Mouse (Mus musculus) thymus, postnatal 10 days (tissue): Measurements from ENCODE around the gene Dgkg.

Experiments
- DNase-seq, 2 experiments: peaks; one replicate each; pipeline ENCODE4 v3.0.0; 2021; ENCODE audit warnings: low spot score in 2 of 2

Dgkg gene

DNA sequence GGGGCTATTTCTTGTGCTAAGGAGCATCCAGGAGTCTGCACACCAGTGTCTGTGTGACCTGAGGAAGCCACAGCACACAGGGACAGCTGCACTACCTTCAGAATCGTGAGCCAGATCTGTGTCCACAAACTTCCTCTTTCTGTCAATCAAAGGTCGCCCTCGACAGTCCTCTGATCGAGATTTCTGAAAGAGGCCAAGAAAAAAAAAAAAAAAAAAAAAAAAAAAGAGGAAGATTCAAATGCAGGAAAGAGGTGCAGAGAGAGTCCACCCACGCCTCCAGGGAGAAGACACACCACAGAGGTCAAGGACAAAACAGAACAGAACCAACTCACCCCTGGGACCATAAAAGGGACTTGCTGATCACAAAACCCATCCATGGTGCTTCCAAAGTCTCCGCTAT, 220.9 kb downstream of the Dgkg start:
- no peak for DNase-seq

DNA sequence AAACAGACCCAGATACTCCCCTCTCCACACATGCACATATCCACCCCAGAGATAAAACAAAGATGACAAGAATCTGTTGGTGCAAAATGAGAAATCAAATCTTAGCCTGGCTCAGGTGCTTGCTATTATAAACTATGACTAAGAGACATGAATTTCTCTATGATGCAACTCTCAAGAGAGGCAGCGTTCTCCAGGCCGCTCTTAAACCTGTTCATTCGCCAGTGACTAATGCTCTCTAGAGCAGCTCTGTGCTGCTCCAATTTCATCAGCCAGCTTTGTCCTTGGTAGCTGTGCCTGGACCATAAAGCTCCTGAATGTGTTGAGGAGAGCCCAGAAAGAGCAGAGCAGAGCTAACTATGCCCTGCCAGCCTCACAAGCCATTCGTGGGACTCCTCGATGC, 222.5 kb downstream of the Dgkg start:
- DNase-seq = no peak

DNA sequence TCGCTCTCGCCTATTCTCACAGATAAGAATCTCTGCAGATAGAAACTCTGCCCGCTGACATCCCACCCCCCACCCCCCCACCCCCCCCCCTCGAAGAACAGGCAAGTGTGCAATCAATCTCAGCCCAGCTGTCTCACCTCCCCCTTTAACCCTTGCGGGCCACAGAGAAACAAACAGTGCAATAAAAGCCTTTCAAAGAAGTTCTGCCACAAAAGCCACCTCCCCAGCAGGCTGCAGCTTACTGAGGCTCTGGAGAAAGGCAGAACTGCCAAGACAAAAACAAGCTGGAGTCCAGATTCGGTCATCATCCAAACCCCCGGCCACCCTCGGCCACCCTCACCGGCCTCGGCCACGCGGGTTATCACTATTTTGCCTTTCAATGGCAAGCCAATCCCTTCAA, 223.1 kb downstream of the Dgkg start:
- no peak for DNase-seq

DNA sequence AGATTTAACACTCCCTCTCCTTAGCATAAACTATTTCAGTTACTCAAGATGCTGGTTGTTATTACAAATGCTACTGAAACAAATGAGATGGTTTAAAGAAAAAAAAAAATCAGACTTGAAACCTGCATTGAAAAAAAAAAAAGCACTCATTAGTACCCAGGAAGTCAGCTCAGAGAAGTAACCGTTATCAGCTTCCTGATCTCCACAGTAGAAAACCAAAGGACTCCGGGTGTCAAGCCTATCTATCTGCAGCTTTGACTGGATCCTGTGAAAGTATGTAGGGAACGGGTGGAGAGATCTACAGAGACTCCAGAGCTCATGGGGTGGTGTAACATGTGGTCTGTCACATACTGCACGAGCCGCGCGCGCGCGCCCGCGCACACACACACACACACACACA, 225.2 kb downstream of the Dgkg start:
- no peak for DNase-seq

DNA sequence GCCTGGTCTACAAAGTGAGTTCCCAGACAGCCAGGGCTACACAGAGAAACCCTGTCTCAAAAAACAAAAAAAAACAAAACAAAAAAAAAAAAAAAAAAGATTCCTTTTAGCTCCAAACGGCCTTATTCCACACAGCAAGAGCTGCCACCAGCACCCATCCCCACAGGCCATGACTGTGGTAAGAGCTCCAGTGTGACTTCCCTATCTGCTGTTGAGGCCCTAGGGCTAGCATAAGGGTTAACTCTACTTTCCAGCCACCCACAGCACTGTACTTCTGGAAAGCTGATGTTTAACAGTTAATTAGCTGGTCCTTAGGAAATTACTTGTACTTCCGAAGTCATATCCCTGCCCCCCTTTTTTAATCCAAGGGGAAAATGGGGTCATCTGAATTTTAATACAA, 225.7 kb downstream of the Dgkg start:
- no peak for DNase-seq

DNA sequence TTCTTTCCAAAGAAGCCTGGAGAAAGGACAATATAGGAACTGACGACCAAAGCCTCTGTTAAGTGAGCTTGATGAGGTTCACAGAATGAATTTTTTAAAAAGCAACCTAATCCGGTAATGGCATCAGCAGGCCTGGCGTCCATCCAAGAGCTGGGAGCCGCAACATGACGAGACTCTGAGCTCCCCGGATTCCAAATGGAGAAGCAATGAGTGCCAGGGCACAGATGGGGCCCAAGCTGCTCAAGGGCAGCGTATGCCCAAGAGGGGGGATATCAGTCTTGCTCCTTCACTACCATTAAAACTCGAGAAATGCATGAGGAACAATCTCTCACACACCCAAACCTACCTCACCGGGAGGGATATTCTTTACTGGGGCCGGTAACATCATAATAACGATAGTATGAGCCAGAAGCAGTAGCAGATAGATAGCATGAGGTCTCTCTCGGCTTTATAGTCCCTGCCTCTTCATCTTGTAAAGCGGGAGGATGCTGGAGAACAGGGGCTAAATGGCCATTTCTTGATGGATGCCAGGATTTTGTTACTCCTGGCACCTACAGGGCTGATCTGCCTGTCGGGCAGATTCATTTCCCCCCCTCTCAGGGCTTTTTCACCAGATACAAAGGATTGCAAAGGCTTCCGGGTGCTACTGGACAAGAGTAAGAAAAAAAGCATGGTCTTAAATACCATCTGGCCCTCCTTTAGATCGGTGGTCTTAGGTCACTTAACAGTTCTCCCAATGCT, 226.6 kb downstream of the Dgkg start:
- no peak for DNase-seq

DNA sequence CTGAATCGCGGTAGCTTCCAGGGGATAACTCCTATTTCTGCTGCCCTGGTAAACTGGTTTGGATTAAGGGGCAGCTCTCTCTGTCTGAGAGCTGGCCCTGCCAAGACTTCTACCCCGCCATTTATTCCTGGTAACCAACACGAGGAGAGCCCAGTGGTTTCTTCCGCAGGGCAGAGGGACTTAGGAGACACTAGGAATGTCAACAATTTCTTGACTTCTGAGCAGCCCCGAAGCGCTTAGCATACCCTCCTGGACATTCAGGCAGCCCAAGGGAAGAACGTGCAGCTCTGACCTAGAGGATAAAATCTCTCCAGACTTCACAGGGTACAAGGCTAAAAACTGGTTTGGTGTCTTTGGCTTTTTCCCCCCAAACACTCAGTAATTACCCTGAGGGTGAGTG, 227.6 kb downstream of the Dgkg start:
- no peak for DNase-seq

DNA sequence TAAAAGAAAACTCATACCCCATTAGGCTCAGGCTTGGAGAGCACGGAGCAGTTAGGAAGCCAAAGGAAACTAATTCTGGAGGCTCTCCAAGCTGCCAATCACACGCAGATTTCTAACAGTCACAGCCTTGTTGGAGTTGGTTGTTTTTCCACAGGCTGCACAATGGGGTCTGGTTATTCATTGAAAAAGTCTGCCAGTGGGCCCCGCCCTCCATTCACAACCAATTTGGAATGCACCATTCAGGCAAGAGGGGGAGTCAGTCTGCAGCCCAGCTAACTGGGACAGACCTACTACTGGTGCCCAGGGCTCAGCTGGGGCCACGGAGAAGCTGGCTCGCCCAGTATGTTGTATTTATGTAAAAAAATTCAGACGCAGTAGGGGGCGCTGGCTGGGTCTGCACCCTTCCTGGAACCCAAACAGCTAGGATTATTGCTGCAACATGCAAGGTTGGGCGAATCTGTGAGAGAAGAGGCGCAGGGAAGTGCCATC, 228.1 kb downstream of the Dgkg start:
- peak in 1 of 2 experiments; percentile 33 for DNase-seq

DNA sequence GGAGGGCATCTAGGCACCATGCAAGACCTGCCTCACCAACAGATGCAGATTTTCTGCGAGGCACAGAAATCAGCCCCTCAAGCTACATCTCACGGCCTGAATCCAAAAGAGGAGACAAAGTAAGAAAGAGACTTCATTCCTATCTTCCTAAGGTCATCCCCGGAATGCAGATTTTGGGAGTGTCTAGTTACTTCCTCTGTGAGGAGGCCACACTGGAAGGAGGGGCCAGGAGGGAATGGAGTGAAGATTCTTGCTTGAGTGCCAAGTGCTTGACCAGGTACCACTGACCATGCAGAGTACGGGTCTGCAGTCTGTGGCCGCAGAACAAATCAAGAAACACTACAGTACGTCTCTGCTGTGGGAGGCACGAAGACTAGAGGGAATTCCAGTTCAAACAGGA, 230.2 kb downstream of the Dgkg start:
- no peak for DNase-seq

DNA sequence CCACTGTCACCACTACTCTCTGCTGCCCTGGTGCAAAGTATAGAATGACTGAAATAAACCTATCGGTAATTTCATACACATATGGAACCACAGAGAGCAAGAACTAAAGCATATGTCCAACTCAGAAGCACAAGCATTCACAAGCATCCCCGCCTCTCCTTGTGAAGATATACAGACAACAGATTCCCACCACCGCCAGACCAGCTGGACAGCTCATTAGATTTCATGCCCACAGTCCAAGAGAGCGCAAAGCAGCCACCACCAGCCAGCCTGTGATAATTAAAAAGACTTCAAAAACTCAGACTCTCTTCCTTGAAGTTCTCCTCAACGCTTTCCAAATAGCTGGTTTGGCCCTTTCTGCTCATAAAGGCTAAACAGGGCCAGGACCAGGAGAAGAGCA, 234.8 kb downstream of the Dgkg start:
- DNase-seq = no peak
